In the genomic region with DNA sequence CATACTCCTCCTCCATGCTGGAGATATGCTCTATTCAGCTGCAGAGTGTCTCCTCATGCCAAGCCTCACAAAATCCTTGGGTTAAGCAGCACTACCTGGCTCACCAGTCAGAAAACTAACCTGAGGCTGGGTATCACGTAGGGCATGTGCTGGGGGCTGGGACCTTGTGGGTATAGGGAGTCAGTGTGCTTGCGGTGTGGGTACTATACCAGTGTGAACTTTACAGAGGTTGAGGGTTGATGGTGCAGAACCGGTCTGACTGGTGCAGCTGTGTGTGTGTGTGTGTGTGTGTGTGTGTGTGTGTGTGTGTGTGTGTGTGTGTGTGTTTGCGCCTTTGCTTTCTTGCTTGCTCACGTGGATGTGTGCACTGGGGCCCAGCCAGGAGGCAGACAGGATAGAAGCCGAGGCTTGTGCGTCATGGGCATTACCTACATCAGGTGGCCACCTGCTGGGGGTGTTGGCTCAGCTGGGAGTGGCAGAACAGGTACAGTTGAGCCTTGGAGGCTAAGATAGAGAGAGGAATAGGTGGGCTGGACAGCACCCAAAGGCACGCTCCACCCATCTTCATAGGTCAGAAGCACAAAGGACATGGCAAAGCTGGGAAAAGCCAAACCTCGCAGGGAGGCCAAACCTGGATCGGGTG, we compare ENCODE assay signal across 10 mouse cellular contexts. TPM values are rescaled to one million over a fixed set of nuclear protein-coding genes. Genes with fewer than 3 reads are reported as not detected.
DNase-seq lines count a peak whose midpoint lies in the region; ATAC-seq and TF ChIP-seq lines count a peak whose summit lies in the region.
"Had no signal": no experiment of that assay in that cellular context is flagged by ENCODE, and none has a peak within 500 bp of the region (broad histone marks: within the 10 kb centered on the region; RNA-seq: fewer than 3 reads in every experiment).

No protein-coding gene starts in this region.

- no peak overlapping the region for H3K4me2 ChIP-seq in stomach, embryonic 16.5 days (ENCODE audit: low read depth, low read length)
- H3K4me2 ChIP-seq in hindbrain, embryonic 14.5 days (replicated peaks), result no peak overlapping the region
- H3K4me2 ChIP-seq in midbrain, postnatal 0 days (ENCODE audit: low read depth, low read length, poor library complexity, severe bottlenecking), result no peak overlapping the region

- WGBS in stomach, embryonic 16.5 days, result 49% methylated on average over 10 of the region's 10 CpGs
- 88% methylated on average over 10 of the region's 10 CpGs for WGBS in hindbrain, embryonic 14.5 days
- WGBS in midbrain, postnatal 0 days, result 86% methylated on average over 10 of the region's 10 CpGs

- peak overlapping the region; percentile 62 for H3K9ac ChIP-seq in stomach, embryonic 16.5 days (ENCODE audit: low read length)
- H3K9ac ChIP-seq in hindbrain, embryonic 14.5 days, result no peak overlapping the region
- H3K9ac ChIP-seq in midbrain, postnatal 0 days (replicated peaks; ENCODE audit: low read length, poor library complexity, severe bottlenecking), result no peak overlapping the region
- H3K9ac ChIP-seq: liver, embryonic 14.5 days had no signal

- TF ChIP-seq CTCF in layer of hippocampus, adult 2 months (conservative IDR thresholded peaks at IDR 0.05), result no peak
- TF ChIP-seq CTCF in midbrain, postnatal 0 days (IDR thresholded peaks at IDR 0.05), result no peak

- peaks cover 50% of the 10 kb centered on the region for H3K4me1 ChIP-seq in stomach, embryonic 16.5 days (ENCODE audit: control insufficient read depth, insufficient read depth, low read length)
- H3K4me1 ChIP-seq in hindbrain, embryonic 14.5 days (replicated peaks; ENCODE audit: control insufficient read depth, insufficient read depth, low read length), result peaks cover 6% of the 10 kb centered on the region; the same call in 1 of the 2 replicates
- H3K4me1 ChIP-seq in midbrain, postnatal 0 days (ENCODE audit: insufficient read depth, low read length), result no peaks in the 10 kb centered on the region

- H3K9me3 ChIP-seq in stomach, embryonic 16.5 days (replicated peaks; ENCODE audit: control insufficient read depth, low read length), result no peaks in the 10 kb centered on the region
- no peaks in the 10 kb centered on the region for H3K9me3 ChIP-seq in hindbrain, embryonic 14.5 days (ENCODE audit: control insufficient read depth, low read length)
- H3K9me3 ChIP-seq in midbrain, postnatal 0 days (ENCODE audit: low read length), result no peaks in the 10 kb centered on the region

- H3K27ac ChIP-seq in layer of hippocampus, adult 2 months, result peak overlapping the region; percentile 91; the same call in 1 of the 2 replicates
- peak overlapping the region; percentile 96 for H3K27ac ChIP-seq in stomach, embryonic 16.5 days (ENCODE audit: low read length)
- H3K27ac ChIP-seq in hindbrain, embryonic 14.5 days, result no peak overlapping the region
- no peak overlapping the region for H3K27ac ChIP-seq in midbrain, postnatal 0 days (ENCODE audit: low read depth, low read length)
- H3K27ac ChIP-seq: liver, embryonic 14.5 days had no signal

- H3K4me3 ChIP-seq in layer of hippocampus, adult 2 months, result no peak overlapping the region
- no peak overlapping the region for H3K4me3 ChIP-seq in stomach, embryonic 16.5 days (replicated peaks; ENCODE audit: low read length)
- H3K4me3 ChIP-seq in hindbrain, embryonic 14.5 days (replicated peaks; ENCODE audit: low read length), result no peak overlapping the region
- H3K4me3 ChIP-seq in midbrain, postnatal 0 days (ENCODE audit: low read depth, low read length), result no peak overlapping the region

- peak; percentile 88 for ATAC-seq in stomach, embryonic 16.5 days (ENCODE audit: insufficient read depth, low FRiP score)
- no peak for ATAC-seq in hindbrain, embryonic 14.5 days (ENCODE audit: low FRiP score)
- no peak for ATAC-seq in midbrain, postnatal 0 days (ENCODE audit: low FRiP score)

- no peaks in the 10 kb centered on the region for H3K36me3 ChIP-seq in stomach, embryonic 16.5 days (ENCODE audit: control insufficient read depth, insufficient read depth, low read length)
- H3K36me3 ChIP-seq in hindbrain, embryonic 14.5 days (replicated peaks; ENCODE audit: control insufficient read depth, insufficient read depth), result no peaks in the 10 kb centered on the region
- H3K36me3 ChIP-seq in midbrain, postnatal 0 days (ENCODE audit: insufficient read depth, low read length), result no peaks in the 10 kb centered on the region

- H3K27me3 ChIP-seq in stomach, embryonic 16.5 days (ENCODE audit: control insufficient read depth, insufficient read depth, low read length), result no peaks in the 10 kb centered on the region
- no peaks in the 10 kb centered on the region for H3K27me3 ChIP-seq in hindbrain, embryonic 14.5 days (ENCODE audit: control insufficient read depth, insufficient read depth, low read length)
- H3K27me3 ChIP-seq in midbrain, postnatal 0 days (ENCODE audit: insufficient read depth, low read length), result no peaks in the 10 kb centered on the region

- no peak for DNase-seq in layer of hippocampus, adult 2 months (ENCODE audit: low spot score in 2 of 2)
- DNase-seq in layer of hippocampus, adult 18-20 months (ENCODE audit: low spot score in 2 of 2), result no peak
- DNase-seq in kidney, adult 11 months, result peak; percentile 93
- peak; percentile 83 to 93 for DNase-seq in kidney, postnatal 36 days
- no peak for DNase-seq in hindbrain, embryonic 14.5 days (ENCODE audit: low spot score)
- no peak for DNase-seq in midbrain, postnatal 0 days (ENCODE audit: low spot score)
- DNase-seq: layer of hippocampus, adult 9-11 months; thymus, postnatal 36 days had no signal

RNA-seq across cellular contexts. Expression of gene Pim3, which starts 10.4 kb away (rescaled TPM):
- total RNA-seq in layer of hippocampus, adult 2 months (2021), result 10 to 100 TPM; 29.9 to 37.9 TPM
- 10 to 100 TPM; 36.8 to 47.6 TPM for total RNA-seq in layer of hippocampus, adult 18-20 months (2021)
- 58.3 and 59.0 TPM in 2 replicates for polyA plus RNA-seq in stomach, embryonic 16.5 days (2015; fragmentation: Nextera tagmentation; extraction: Ambion mirVana)
- polyA plus RNA-seq in hindbrain, embryonic 14.5 days (2014; fragmentation: Nextera tagmentation; extraction: Ambion mirVana), result 52.1 and 61.0 TPM in 2 replicates
- 78.0 and 95.4 TPM in 2 replicates for total RNA-seq in midbrain, postnatal 0 days (2014; rRNA removed)
- 69.1 and 72.5 TPM in 2 replicates for polyA plus RNA-seq in midbrain, postnatal 0 days (2015; fragmentation: Nextera tagmentation; extraction: Ambion mirVana)

RNA-seq across cellular contexts. Expression of gene Creld2, which starts 32.2 kb away (rescaled TPM):
- 10 to 100 TPM; 21.4 to 26.5 TPM for total RNA-seq in layer of hippocampus, adult 2 months (2021)
- total RNA-seq in layer of hippocampus, adult 18-20 months (2021), result 10 to 100 TPM; 29.7 to 30.6 TPM
- 105 and 128 TPM in 2 replicates for polyA plus RNA-seq in stomach, embryonic 16.5 days (2015; fragmentation: Nextera tagmentation; extraction: Ambion mirVana)
- polyA plus RNA-seq in hindbrain, embryonic 14.5 days (2014; fragmentation: Nextera tagmentation; extraction: Ambion mirVana), result 59.5 and 64.0 TPM in 2 replicates
- total RNA-seq in midbrain, postnatal 0 days (2014; rRNA removed), result 25.4 and 31.5 TPM in 2 replicates
- polyA plus RNA-seq in midbrain, postnatal 0 days (2015; fragmentation: Nextera tagmentation; extraction: Ambion mirVana), result 38.2 and 41.7 TPM in 2 replicates

RNA-seq across cellular contexts. Expression of gene Alg12, which starts 32.5 kb away (rescaled TPM):
- 10 to 100 TPM; 10.1 to 13.3 TPM for total RNA-seq in layer of hippocampus, adult 2 months (2021)
- 10 to 100 TPM; 12.0 to 12.4 TPM for total RNA-seq in layer of hippocampus, adult 18-20 months (2021)
- polyA plus RNA-seq in stomach, embryonic 16.5 days (2015; fragmentation: Nextera tagmentation; extraction: Ambion mirVana), result 13.1 and 14.0 TPM in 2 replicates
- 9.0 and 10.0 TPM in 2 replicates for polyA plus RNA-seq in hindbrain, embryonic 14.5 days (2014; fragmentation: Nextera tagmentation; extraction: Ambion mirVana)
- total RNA-seq in midbrain, postnatal 0 days (2014; rRNA removed), result 9.3 and 11.5 TPM in 2 replicates
- 5.5 and 7.0 TPM in 2 replicates for polyA plus RNA-seq in midbrain, postnatal 0 days (2015; fragmentation: Nextera tagmentation; extraction: Ambion mirVana)

Comparison
In these comparisons a context has a peak if more than half of its experiments do, and no peak if none do; other contexts are left out.
1. DNase-seq: peak in kidney, adult 11 months (single experiment) and kidney, postnatal 36 days (2 of 2); none in layer of hippocampus, adult 2 months (0 of 2), layer of hippocampus, adult 18-20 months (0 of 2), hindbrain, embryonic 14.5 days (single experiment) and midbrain, postnatal 0 days (single experiment).
2. H3K27ac ChIP-seq: peak in layer of hippocampus, adult 2 months (single experiment) and stomach, embryonic 16.5 days (single experiment); none in hindbrain, embryonic 14.5 days (single experiment) and midbrain, postnatal 0 days (single experiment).